Mouse (Mus musculus) limb, embryonic 10.5 days (tissue): ENCODE results near the gene Lysmd2. TPM values are rescaled to one million over a fixed set of nuclear protein-coding genes. Genes with fewer than 3 reads are reported as not detected.

ENCODE experiments used
- DNase-seq: peaks from one replicate; pipeline ENCODE4 v3.0.0-alpha.2; 2017; ENCODE audit warnings: low spot score
- H3K27ac ChIP-seq: fragments of 300-500 bp; sonication (generic); 2 replicates; pipeline ENCODE4 v1.5.1; 2016; ENCODE audit warnings: mild to moderate bottlenecking
- H3K27me3 ChIP-seq: fragments of 300-500 bp; sonication (generic); 2 replicates; pipeline ENCODE4 v1.6.1; 2016; ENCODE audit warnings: low read depth, mild to moderate bottlenecking; ENCODE audit not compliant: poor library complexity, severe bottlenecking
- H3K36me3 ChIP-seq: fragments of 300-500 bp; sonication (generic); 2 replicates; pipeline ENCODE4 v1.6.1; 2016; ENCODE audit warnings: mild to moderate bottlenecking, moderate library complexity
- H3K4me1 ChIP-seq: fragments of 300-500 bp; sonication (generic); 2 replicates; pipeline ENCODE4 v1.6.1; 2016
- H3K4me3 ChIP-seq: fragments of 300-500 bp; sonication (generic); 2 replicates; pipeline ENCODE4 v1.5.1; 2016; ENCODE audit warnings: mild to moderate bottlenecking, moderate library complexity
- H3K9me3 ChIP-seq: fragments of 300-500 bp; sonication (generic); replicated peaks from 2 replicates; pipeline ENCODE4 v1.6.1; 2016; ENCODE audit warnings: mild to moderate bottlenecking
- WGBS: fragments of 180-500 bp; shearing (Covaris S2); methylation state at CpG from one replicate; pipeline ENCODE4 v1.1.7; 2016; 5-methylcytosine and 5-hydroxymethylcytosine counted together
- polyA plus RNA-seq: library from polyadenylated mRNA; unstranded; fragments of >200 nt; fragmentation: Nextera tagmentation; extraction: Ambion mirVana; gene quantifications from 2 replicates; pipeline ENCODE4 v1.2.1, GENCODE M21; 2016

Gene Lysmd2
- 13.6 and 14.9 TPM in 2 replicates for polyA plus RNA-seq

- H3K27me3 ChIP-seq: peaks cover 13% of the 10 kb centered on the region; the same call in 1 of the 2 replicates
- DNase-seq: peak; percentile 81
- H3K4me3 ChIP-seq: peak within 1 kb of the TSS; percentile 82
- H3K27ac ChIP-seq: peak within 1 kb of the TSS; percentile 96
- H3K4me1 ChIP-seq: peaks cover 12% of the 10 kb centered on the region
- under 1% methylated on average over 92 of the region's 94 CpGs for WGBS
- no peaks in the 10 kb centered on the region for H3K9me3 ChIP-seq
- no peaks in the 10 kb centered on the region for H3K36me3 ChIP-seq
Measured at GRCm38 (mm10) chr9:75625556-75626307, at the start of gene Lysmd2. Lysmd2 (plus strand) TSS chr9:75625741.

- Histone ChIP-seq H3K27ac (no peak overlapping the region), H3K4me3 (no peak overlapping the region), H3K9me3 (no peaks in the 10 kb centered on the region), H3K36me3 (peaks cover 16% of the 10 kb centered on the region), H3K4me1 (no peaks in the 10 kb centered on the region), H3K27me3 (no peaks in the 10 kb centered on the region)
- 93% methylated on average over 6 of the region's 6 CpGs for WGBS
- DNase-seq: no peak
Measured at GRCm38 (mm10) chr9:75579321-75579720, 46.2 kb upstream of the Lysmd2 start.

GRCm38 (mm10) chr9:75581694-75582350, 43.7 kb upstream of the Lysmd2 start:
- DNase-seq: no peak
- H3K27ac ChIP-seq: no peak overlapping the region
- H3K4me3 ChIP-seq: no peak overlapping the region
- no peaks in the 10 kb centered on the region for H3K27me3 ChIP-seq
- no peaks in the 10 kb centered on the region for H3K9me3 ChIP-seq
- 53% methylated on average over 7 of the region's 7 CpGs for WGBS
- H3K4me1 ChIP-seq: no peaks in the 10 kb centered on the region
- peaks cover 11% of the 10 kb centered on the region for H3K36me3 ChIP-seq

GRCm38 (mm10) chr9:75589850-75590790, 35.4 kb upstream of the Lysmd2 start:
- no peaks in the 10 kb centered on the region for H3K4me1 ChIP-seq
- H3K27ac ChIP-seq: no peak overlapping the region
- H3K9me3 ChIP-seq: no peaks in the 10 kb centered on the region
- H3K27me3 ChIP-seq: no peaks in the 10 kb centered on the region
- 89% methylated on average over 15 of the region's 15 CpGs for WGBS
- DNase-seq: no peak
- H3K36me3 ChIP-seq: peaks cover 33% of the 10 kb centered on the region
- H3K4me3 ChIP-seq: no peak overlapping the region

GRCm38 (mm10) chr9:75593481-75593880, 32.1 kb upstream of the Lysmd2 start:
- 85% methylated on average over 5 of the region's 5 CpGs for WGBS
- H3K27ac ChIP-seq: no peak overlapping the region

GRCm38 (mm10) chr9:75597036-75597435, 28.5 kb upstream of the Lysmd2 start:
- Histone ChIP-seq H3K9me3 (no peaks in the 10 kb centered on the region), H3K27me3 (no peaks in the 10 kb centered on the region), H3K4me3 (no peak overlapping the region), H3K36me3 (peaks cover 8% of the 10 kb centered on the region; the same call in 1 of the 2 replicates), H3K27ac (no peak overlapping the region), H3K4me1 (peaks cover 6% of the 10 kb centered on the region; the same call in 1 of the 2 replicates)
- 90% methylated on average over 13 of the region's 13 CpGs for WGBS
- no peak for DNase-seq

More at GRCm38 (mm10) chr9:75593481-75593880, 32.1 kb upstream of the Lysmd2 start:
- no peaks in the 10 kb centered on the region for H3K4me1 ChIP-seq
- peaks cover 24% of the 10 kb centered on the region for H3K36me3 ChIP-seq
- DNase-seq: no peak
- no peaks in the 10 kb centered on the region for H3K9me3 ChIP-seq
- H3K4me3 ChIP-seq: no peak overlapping the region
- no peaks in the 10 kb centered on the region for H3K27me3 ChIP-seq

GRCm38 (mm10) chr9:75597596-75597995, 27.9 kb upstream of the Lysmd2 start:
- no peak overlapping the region for H3K27ac ChIP-seq
- DNase-seq: no peak
- H3K4me3 ChIP-seq: no peak overlapping the region
- H3K9me3 ChIP-seq: no peaks in the 10 kb centered on the region
- 94% methylated on average over 4 of the region's 4 CpGs for WGBS
- H3K36me3 ChIP-seq: 0 out of 2 replicates have a peak, but pooled peaks cover 4% of the 10 kb centered on the region
- no peaks in the 10 kb centered on the region for H3K27me3 ChIP-seq
- peaks cover 6% of the 10 kb centered on the region; the same call in 1 of the 2 replicates for H3K4me1 ChIP-seq

GRCm38 (mm10) chr9:75599191-75599841, 26.2 kb upstream of the Lysmd2 start:
- Histone ChIP-seq H3K4me3 (no peak overlapping the region), H3K4me1 (peaks cover 6% of the 10 kb centered on the region; the same call in 1 of the 2 replicates), H3K36me3 (0 out of 2 replicates have a peak, but pooled peaks cover under 1% of the 10 kb centered on the region), H3K27me3 (no peaks in the 10 kb centered on the region), H3K27ac (no peak overlapping the region), H3K9me3 (no peaks in the 10 kb centered on the region)
- WGBS: 70% methylated on average over 5 of the region's 5 CpGs
- no peak for DNase-seq

- Histone ChIP-seq H3K4me3 (no peak overlapping the region), H3K27ac (no peak overlapping the region), H3K4me1 (peaks cover 6% of the 10 kb centered on the region; the same call in 1 of the 2 replicates), H3K27me3 (no peaks in the 10 kb centered on the region), H3K9me3 (no peaks in the 10 kb centered on the region), H3K36me3 (peaks cover 3% of the 10 kb centered on the region; the same call in 1 of the 2 replicates)
- WGBS: 77% methylated on average over 7 of the region's 7 CpGs
- DNase-seq: no peak
Measured at GRCm38 (mm10) chr9:75600166-75600934, 25.2 kb upstream of the Lysmd2 start.

- no peaks in the 10 kb centered on the region for H3K9me3 ChIP-seq
- H3K27me3 ChIP-seq: no peaks in the 10 kb centered on the region
- peaks cover 3% of the 10 kb centered on the region; the same call in 1 of the 2 replicates for H3K36me3 ChIP-seq
- DNase-seq: no peak
- H3K4me1 ChIP-seq: peaks cover 6% of the 10 kb centered on the region; the same call in 1 of the 2 replicates
- no peak overlapping the region for H3K27ac ChIP-seq
- H3K4me3 ChIP-seq: no peak overlapping the region
- WGBS: 50% methylated on average over 12 of the region's 12 CpGs
Measured at GRCm38 (mm10) chr9:75601510-75601909, 24.0 kb upstream of the Lysmd2 start.

- WGBS: 93% methylated on average over 4 of the region's 4 CpGs
- DNase-seq: no peak
- Histone ChIP-seq H3K4me1 (peaks cover 10% of the 10 kb centered on the region), H3K36me3 (peaks cover 3% of the 10 kb centered on the region; the same call in 1 of the 2 replicates), H3K27me3 (no peaks in the 10 kb centered on the region), H3K27ac (no peak overlapping the region), H3K9me3 (no peaks in the 10 kb centered on the region), H3K4me3 (no peak overlapping the region)
Measured at GRCm38 (mm10) chr9:75607496-75607895, 18.0 kb upstream of the Lysmd2 start.
